Mouse (Mus musculus) sigmoid colon, adult 10 weeks (tissue): ENCODE measurements around the gene Celf3. TPM values are rescaled to one million over a fixed set of nuclear protein-coding genes. Genes with fewer than 3 reads are reported as not detected.

Experiments used
- polyA plus RNA-seq: library from polyadenylated mRNA; stranded (reverse); fragments of 350-450 nt; fragmentation: Illumina TruSeq; extraction: RNeasy Lipid Tissue Mini Kit (QIAGEN cat#74804); gene quantifications from one replicate; pipeline ENCODE4 v1.2.3, GENCODE M21; 2014; ENCODE audit warnings: low read depth, low replicate concordance

Gene Celf3
- polyA plus RNA-seq, result 0.69 TPM

GRCm38 (mm10) chr3:94477981-94478422, at the start of gene Celf3:
Gene Celf3, plus strand, starts transcription at chr3:94478295.

GRCm38 (mm10) chr3:94442951-94443596, 35.0 kb upstream of the Celf3 start, which contains the start of gene Mrpl9:
Gene Mrpl9, plus strand, starts transcription at chr3:94443318.

GRCm38 (mm10) chr3:94443597-94443964, 34.5 kb upstream of the Celf3 start, which contains the start of gene Oaz3:
Gene Oaz3, minus strand, starts transcription at chr3:94443915.

GRCm38 (mm10) chr3:94480291-94480884, 2.3 kb downstream of the Celf3 start, which contains the start of gene Riiad1:
Gene Riiad1, minus strand, starts transcription at chr3:94480341.

Other genes with a start within 250 kb of the Celf3 start
- gene Gm4778, start 214.3 kb upstream of the Celf3 start, polyA plus RNA-seq, result not detected
- gene Them4, start 168.2 kb upstream of the Celf3 start, polyA plus RNA-seq, result 41.5 TPM
- not detected for gene Them5, start 136.2 kb upstream of the Celf3 start, polyA plus RNA-seq
- not detected for gene C2cd4d, start 115.9 kb upstream of the Celf3 start, polyA plus RNA-seq
- gene Rorc, start 105.5 kb upstream of the Celf3 start, polyA plus RNA-seq, result 54.0 TPM
- gene Lingo4, start 79.8 kb upstream of the Celf3 start, polyA plus RNA-seq, result 0.38 TPM
- 3.1 TPM for gene Tdrkh, start 65.0 kb upstream of the Celf3 start, polyA plus RNA-seq
- gene Mrpl9, start 35.0 kb upstream of the Celf3 start, polyA plus RNA-seq, result 50.4 TPM
- gene Oaz3, start 34.4 kb upstream of the Celf3 start, polyA plus RNA-seq, result 1.3 TPM
- 3.2 TPM for gene Riiad1, start 2.0 kb downstream of the Celf3 start, polyA plus RNA-seq
- 47.7 TPM for gene Snx27, start 104.4 kb downstream of the Celf3 start, polyA plus RNA-seq
- gene Gm10972, start 164.8 kb downstream of the Celf3 start, polyA plus RNA-seq, result not detected
- 22.5 TPM for gene Tuft1, start 180.6 kb downstream of the Celf3 start, polyA plus RNA-seq
- gene Selenbp2, start 215.3 kb downstream of the Celf3 start, polyA plus RNA-seq, result not detected